Mouse (Mus musculus): Measurements from ENCODE around the gene Tmem213. TPM values are rescaled to one million over a fixed set of nuclear protein-coding genes. Genes with fewer than 3 reads are reported as not detected.

Tmem213 gene
- total and polyA plus RNA-seq, 3 experiments, result not detected

DNA sequence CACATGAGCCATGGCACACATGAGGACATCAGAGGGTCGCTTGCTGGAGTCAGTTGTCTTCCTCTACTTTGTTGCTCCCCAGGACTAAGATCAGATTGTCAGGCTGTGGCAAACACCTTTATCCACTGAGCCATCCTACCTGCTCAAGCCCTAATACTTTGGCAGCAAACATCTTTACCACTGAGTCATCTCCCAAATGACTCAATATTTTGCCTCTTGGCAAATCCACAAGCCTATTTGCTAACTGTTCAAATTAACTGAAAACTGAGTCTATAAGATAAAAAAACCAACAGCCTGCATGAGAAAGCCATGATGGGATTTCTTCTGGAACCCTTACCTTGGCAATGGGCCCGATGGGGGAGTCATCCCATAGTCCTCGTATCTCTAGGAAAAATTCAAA is 30.0 kb downstream of the Tmem213 start:
- in situ Hi-C loops (cut with MboI; ENCODE audit: low pct_ligation_motif_present, low pct_unique_long_range_greater_than_20kb, low sequenced_read_pairs), result no loop called here

DNA sequence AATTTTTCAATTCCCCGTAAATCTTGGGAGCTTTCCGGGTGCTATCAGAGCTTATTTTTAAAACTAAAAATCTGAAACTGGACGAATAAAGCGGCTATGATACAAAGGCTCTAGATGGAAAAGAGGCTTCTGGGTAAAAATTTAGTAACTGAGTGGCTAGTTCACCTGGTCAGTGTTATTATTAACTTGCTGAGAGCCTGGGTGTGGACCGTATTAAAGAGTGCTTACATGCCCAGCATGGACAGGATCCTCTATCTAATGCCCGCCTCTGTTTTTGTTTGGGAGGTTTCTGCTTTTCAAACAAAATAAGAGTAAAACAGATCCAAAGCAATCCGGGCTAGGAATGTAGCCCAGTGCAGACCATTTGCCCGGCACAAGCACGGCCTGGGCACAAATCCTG is 31.3 kb downstream of the Tmem213 start:
- dilution Hi-C loops (cut with MboI; ENCODE audit: extremely low pct_ligation_motif_present, extremely low pct_unique_long_range_greater_than_20kb, low sequenced_read_pairs) (no loop called here), in situ Hi-C loops (cut with MboI; ENCODE audit: low pct_ligation_motif_present, low pct_unique_long_range_greater_than_20kb, low sequenced_read_pairs) (no loop called here)
- no peaks in the 10 kb centered on the region for H3K4me1 ChIP-seq (ENCODE audit: control insufficient read depth in 1 of 2, insufficient read depth in 2 of 2)
- H3K27me3 ChIP-seq (replicated peaks), result no peaks in the 10 kb centered on the region
- H3K36me3 ChIP-seq (replicated peaks in 1 of 2; ENCODE audit: control insufficient read depth in 1 of 2, insufficient read depth in 1 of 2, low read length in 1 of 2), result peaks cover 0 to 28% of the 10 kb centered on the region in 2 experiments
- no peak overlapping the region for H3K9ac ChIP-seq (ENCODE audit: insufficient read depth, low read depth)
- no peak overlapping the region for H3K4me3 ChIP-seq (replicated peaks in 1 of 3; ENCODE audit: low read depth in 2 of 3, low read length in 2 of 3, poor library complexity in 1 of 3)
- TF ChIP-seq KAT2A (IDR thresholded peaks at IDR 0.05; ENCODE audit: insufficient replicate concordance, low read length) (no peak), MXI1 (IDR thresholded peaks at IDR 0.05; ENCODE audit: low read depth, low read length) (no peak), ELF1 (IDR thresholded peaks at IDR 0.05; ENCODE audit: low read depth, low read length) (no peak), USF1 (IDR thresholded peaks at IDR 0.05; ENCODE audit: low read depth, low read length) (no peak), MAX (IDR thresholded peaks at IDR 0.05; ENCODE audit: low read length) (no peak), CTCF (conservative IDR thresholded peaks at IDR 0.05 in 1 of 2, IDR thresholded peaks at IDR 0.05 in 1 of 2; ENCODE audit: low read depth in 2 of 2, low read length in 2 of 2) (no peak), ZKSCAN1 (IDR thresholded peaks at IDR 0.05; ENCODE audit: borderline replicate concordance, low read depth, low read length) (no peak), MEF2A (IDR thresholded peaks at IDR 0.05; ENCODE audit: borderline replicate concordance, low read depth, low read length) (no peak), POLR2AphosphoS2 (IDR thresholded peaks at IDR 0.05; ENCODE audit: low read depth, low read length) (no peak)
- no peaks in the 10 kb centered on the region for H3K9me3 ChIP-seq (replicated peaks; ENCODE audit: low read length)
- H3K4me2 ChIP-seq (ENCODE audit: insufficient read depth, low read depth, poor library complexity, severe bottlenecking), result no peak overlapping the region
- no peaks in the 10 kb centered on the region for H3K79me2 ChIP-seq (replicated peaks; ENCODE audit: control insufficient read depth, extremely low read depth, insufficient read depth, poor library complexity, severe bottlenecking)
- no peak for DNase-seq (ENCODE audit: extremely low read depth)
- H3K27ac ChIP-seq (ENCODE audit: insufficient read depth, low read depth), result no peak overlapping the region

More for the DNA sequence above, 30.0 kb downstream of the Tmem213 start:
- no peak for DNase-seq (ENCODE audit: extremely low read depth)
- Histone ChIP-seq H3K9me3 (replicated peaks; ENCODE audit: low read length) (no peaks in the 10 kb centered on the region), H3K27ac (ENCODE audit: insufficient read depth, low read depth) (no peak overlapping the region), H3K36me3 (replicated peaks in 1 of 2; ENCODE audit: control insufficient read depth in 1 of 2, insufficient read depth in 1 of 2, low read length in 1 of 2) (peaks cover 0 to 30% of the 10 kb centered on the region in 2 experiments), H3K79me2 (replicated peaks; ENCODE audit: control insufficient read depth, extremely low read depth, insufficient read depth, poor library complexity, severe bottlenecking) (no peaks in the 10 kb centered on the region), H3K4me3 (replicated peaks in 1 of 3; ENCODE audit: low read depth in 2 of 3, low read length in 2 of 3, poor library complexity in 1 of 3) (no peak overlapping the region), H3K4me1 (ENCODE audit: control insufficient read depth in 1 of 2, insufficient read depth in 2 of 2) (no peaks in the 10 kb centered on the region), H3K4me2 (ENCODE audit: insufficient read depth, low read depth, poor library complexity, severe bottlenecking) (no peak overlapping the region), H3K9ac (ENCODE audit: insufficient read depth, low read depth) (no peak overlapping the region), H3K27me3 (replicated peaks) (no peaks in the 10 kb centered on the region)
- dilution Hi-C loops (cut with MboI; ENCODE audit: extremely low pct_ligation_motif_present, extremely low pct_unique_long_range_greater_than_20kb, low sequenced_read_pairs), result no loop called here
- TF ChIP-seq MXI1 (IDR thresholded peaks at IDR 0.05; ENCODE audit: low read depth, low read length) (no peak), TBP (conservative IDR thresholded peaks at IDR 0.05; ENCODE audit: low read depth, low read length) (no peak)

DNA sequence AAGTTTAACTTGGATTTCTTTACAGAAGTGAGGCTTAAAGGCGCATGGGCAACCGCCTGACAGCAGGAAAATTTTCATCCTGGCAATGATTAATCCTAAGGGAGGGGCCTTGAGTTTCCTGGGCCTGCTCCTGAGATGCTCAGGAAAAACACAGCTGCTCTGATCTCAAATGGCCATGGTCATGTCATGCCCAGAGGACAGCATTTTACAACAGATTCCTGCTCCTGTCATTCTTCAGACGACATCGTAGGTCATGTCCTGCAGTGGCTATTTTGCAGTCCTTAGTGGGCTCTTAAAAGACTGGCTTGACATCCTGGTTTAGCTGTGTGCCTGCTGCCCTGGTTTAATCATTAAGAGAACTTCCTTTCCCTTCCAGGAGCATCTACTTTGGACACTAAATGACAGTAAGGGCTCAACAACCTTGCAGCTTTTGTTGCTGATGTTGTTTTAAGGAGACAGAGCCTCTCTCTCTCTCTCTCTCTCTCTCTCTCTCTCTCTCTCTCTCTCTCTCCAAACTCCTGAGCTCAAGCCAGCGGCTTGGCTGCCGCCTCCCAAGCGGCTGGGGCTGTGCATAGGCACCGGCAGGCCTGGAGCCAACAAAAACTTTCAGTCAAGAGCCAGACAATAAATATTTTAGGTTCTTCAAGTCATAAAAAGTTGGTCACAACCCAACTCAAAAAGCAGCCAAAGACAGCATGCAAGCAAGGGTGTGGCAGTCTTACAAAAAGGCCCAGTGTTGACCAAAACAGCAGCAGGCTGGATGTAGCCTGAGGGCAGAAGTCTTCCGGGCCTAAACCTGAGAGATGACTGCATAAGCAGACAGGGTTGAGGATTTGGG is 35.3 kb downstream of the Tmem213 start:
- in situ Hi-C loops (cut with MboI; ENCODE audit: low pct_ligation_motif_present, low pct_unique_long_range_greater_than_20kb, low sequenced_read_pairs), result no loop called here
- no peak overlapping the region for H3K27ac ChIP-seq (ENCODE audit: insufficient read depth, low read depth)
- no peak for DNase-seq (ENCODE audit: extremely low read depth)
- no peaks in the 10 kb centered on the region for H3K4me1 ChIP-seq (ENCODE audit: control insufficient read depth in 1 of 2, insufficient read depth in 2 of 2)
- H3K36me3 ChIP-seq (replicated peaks in 1 of 2; ENCODE audit: control insufficient read depth in 1 of 2, insufficient read depth in 1 of 2, low read length in 1 of 2), result peaks cover 0 to 52% of the 10 kb centered on the region in 2 experiments
- H3K4me2 ChIP-seq (ENCODE audit: insufficient read depth, low read depth, poor library complexity, severe bottlenecking), result no peak overlapping the region
- no peak overlapping the region for H3K9ac ChIP-seq (ENCODE audit: insufficient read depth, low read depth)
- H3K79me2 ChIP-seq (replicated peaks; ENCODE audit: control insufficient read depth, extremely low read depth, insufficient read depth, poor library complexity, severe bottlenecking), result no peaks in the 10 kb centered on the region
- no peak overlapping the region for H3K4me3 ChIP-seq (replicated peaks in 1 of 3; ENCODE audit: low read depth in 2 of 3, low read length in 2 of 3, poor library complexity in 1 of 3)
- no peaks in the 10 kb centered on the region for H3K27me3 ChIP-seq (replicated peaks)
- dilution Hi-C loops (cut with MboI; ENCODE audit: extremely low pct_ligation_motif_present, extremely low pct_unique_long_range_greater_than_20kb, low sequenced_read_pairs), result no loop called here
- no peaks in the 10 kb centered on the region for H3K9me3 ChIP-seq (replicated peaks; ENCODE audit: low read length)
- TF ChIP-seq MEF2A (IDR thresholded peaks at IDR 0.05; ENCODE audit: borderline replicate concordance, low read depth, low read length), result no peak
- TF ChIP-seq HCFC1 (IDR thresholded peaks at IDR 0.05; ENCODE audit: low read depth, low read length), result no peak
- TF ChIP-seq ZKSCAN1 (IDR thresholded peaks at IDR 0.05; ENCODE audit: borderline replicate concordance, low read depth, low read length), result no peak
- TF ChIP-seq NELFE (IDR thresholded peaks at IDR 0.05; ENCODE audit: low read depth, low read length), result no peak
- no peak for TF ChIP-seq MXI1 (IDR thresholded peaks at IDR 0.05; ENCODE audit: low read depth, low read length)
- no peak for TF ChIP-seq USF1 (IDR thresholded peaks at IDR 0.05; ENCODE audit: low read depth, low read length)
- TF ChIP-seq TCF12 (IDR thresholded peaks at IDR 0.05; ENCODE audit: low read depth, low read length), result no peak
- TF ChIP-seq USF2 (conservative IDR thresholded peaks at IDR 0.05; ENCODE audit: low read depth, low read length), result no peak
- no peak for TF ChIP-seq MAZ (IDR thresholded peaks at IDR 0.05; ENCODE audit: low read depth, low read length)
- TF ChIP-seq MAX (IDR thresholded peaks at IDR 0.05; ENCODE audit: low read length), result no peak
- no peak for TF ChIP-seq CTCF (conservative IDR thresholded peaks at IDR 0.05 in 1 of 2, IDR thresholded peaks at IDR 0.05 in 1 of 2; ENCODE audit: low read depth in 2 of 2, low read length in 2 of 2)
- TF ChIP-seq ELF1 (IDR thresholded peaks at IDR 0.05; ENCODE audit: low read depth, low read length), result no peak
- TF ChIP-seq MYC (IDR thresholded peaks at IDR 0.05; ENCODE audit: low read depth, low read length), result no peak
- no peak for TF ChIP-seq E2F4 (IDR thresholded peaks at IDR 0.05; ENCODE audit: insufficient replicate concordance, low read depth, low read length)
- TF ChIP-seq UBTF (IDR thresholded peaks at IDR 0.05; ENCODE audit: low read depth, low read length), result no peak
- TF ChIP-seq BHLHE40 (IDR thresholded peaks at IDR 0.05; ENCODE audit: low read depth, low read length), result no peak
- no peak for TF ChIP-seq GABPA (IDR thresholded peaks at IDR 0.05; ENCODE audit: insufficient replicate concordance, low read depth, low read length)
- TF ChIP-seq SMC3 (IDR thresholded peaks at IDR 0.05; ENCODE audit: low read depth, low read length), result no peak
- TF ChIP-seq IRF4 (IDR thresholded peaks at IDR 0.05; ENCODE audit: low read depth, low read length), result no peak

Data from CH12.LX (cell line).